Mouse (Mus musculus) frontal cortex, postnatal 25 days (tissue): ENCODE data around the gene Cntnap1.

Experiments
- DNase-seq, 2 experiments: peaks; one replicate each; pipeline ENCODE4 v3.0.0; 2022; ENCODE audit warnings: low spot score in 2 of 2

Cntnap1 gene

GRCm38 (mm10) chr11:101170811-101171610 lies 688 bp downstream of the Cntnap1 start, which contains the start of gene Plekhh3:
Gene Plekhh3 (minus strand): TSS chr11:101171351.
- peak; percentile 70 to 88 for DNase-seq

GRCm38 (mm10) chr11:101171721-101172433 lies 1.6 kb downstream of the Cntnap1 start:
- DNase-seq, result peak; percentile 50 to 52

GRCm38 (mm10) chr11:101172434-101172815 lies 2.1 kb downstream of the Cntnap1 start:
- DNase-seq, result no peak

- DNase-seq, result no peak
These were observed 2.8 kb downstream of the Cntnap1 start for GRCm38 (mm10) chr11:101173112-101173511.

- DNase-seq, result no peak
These were observed 3.5 kb downstream of the Cntnap1 start for GRCm38 (mm10) chr11:101173631-101174388.

GRCm38 (mm10) chr11:101174389-101174745 lies 4.0 kb downstream of the Cntnap1 start:
- DNase-seq, result no peak

- no peak for DNase-seq
These were observed 4.7 kb downstream of the Cntnap1 start, which contains the start of gene Ccr10 for GRCm38 (mm10) chr11:101174851-101175628. Gene Ccr10 (minus strand): TSS chr11:101175443.

GRCm38 (mm10) chr11:101175636-101176116 lies 5.4 kb downstream of the Cntnap1 start:
- DNase-seq, result no peak

- peak in 1 of 2 experiments; percentile 49 for DNase-seq
These were observed 5.9 kb downstream of the Cntnap1 start for GRCm38 (mm10) chr11:101176117-101176691.

- peak; percentile 60 to 65 for DNase-seq
These were observed 6.8 kb downstream of the Cntnap1 start for GRCm38 (mm10) chr11:101176933-101177773.

- no peak for DNase-seq
These were observed 8.0 kb downstream of the Cntnap1 start for GRCm38 (mm10) chr11:101178061-101179058.

- DNase-seq, result no peak
These were observed 9.0 kb downstream of the Cntnap1 start for GRCm38 (mm10) chr11:101179306-101179705.

- DNase-seq, result no peak
These were observed 9.9 kb downstream of the Cntnap1 start for GRCm38 (mm10) chr11:101180261-101180660.

GRCm38 (mm10) chr11:101180846-101181740 lies 10.8 kb downstream of the Cntnap1 start:
- DNase-seq, result peak in 1 of 2 experiments; percentile 46

- DNase-seq, result no peak
These were observed 11.6 kb downstream of the Cntnap1 start for GRCm38 (mm10) chr11:101181961-101182360.

GRCm38 (mm10) chr11:101182771-101183517 lies 12.6 kb downstream of the Cntnap1 start:
- DNase-seq, result no peak

GRCm38 (mm10) chr11:101184984-101185383 lies 14.7 kb downstream of the Cntnap1 start:
- DNase-seq, result no peak
